Comparison of ENCODE assay signal across 8 mouse cellular contexts in genomic region chr7:131542115-131542871, GRCm38 (mm10). TPM values are rescaled to one million over a fixed set of nuclear protein-coding genes. Genes with fewer than 3 reads are reported as not detected.
DNase-seq lines count a peak whose midpoint lies in the region; ATAC-seq lines count a peak whose summit lies in the region.

Gene Hmx3 (plus strand): TSS chr7:131542867.

- no peak within 1 kb of the TSS for H3K27ac ChIP-seq in forebrain, embryonic 15.5 days (replicated peaks)
- no peak within 1 kb of the TSS for H3K27ac ChIP-seq in limb, embryonic 12.5 days

- under 1% methylated on average over 56 of the region's 65 CpGs for WGBS in forebrain, embryonic 15.5 days
- under 1% methylated on average over 51 of the region's 65 CpGs for WGBS in limb, embryonic 12.5 days

- H3K36me3 ChIP-seq in forebrain, embryonic 15.5 days: no peaks in the 10 kb centered on the region
- H3K36me3 ChIP-seq in limb, embryonic 12.5 days: no peaks in the 10 kb centered on the region

- peak within 1 kb of the TSS; percentile 44 for H3K4me2 ChIP-seq in forebrain, embryonic 15.5 days (replicated peaks)
- H3K4me2 ChIP-seq in limb, embryonic 12.5 days: peak within 1 kb of the TSS; percentile 73

- H3K4me1 ChIP-seq in forebrain, embryonic 15.5 days: peaks cover 29% of the 10 kb centered on the region
- peaks cover 31% of the 10 kb centered on the region for H3K4me1 ChIP-seq in limb, embryonic 12.5 days (replicated peaks)

- peak; percentile 62 for DNase-seq in testis, postnatal 14 days (ENCODE audit: low spot score)
- no peak for DNase-seq in testis, postnatal 10 days (ENCODE audit: low spot score)
- DNase-seq in retina, embryonic 14.5 days (ENCODE audit: low spot score): peak; percentile 72
- DNase-seq in spleen, adult 18-20 months: no peak
- DNase-seq in left cerebral cortex, adult 11 months (ENCODE audit: low spot score): no peak
- DNase-seq in right cerebral cortex, postnatal 36 days (ENCODE audit: low spot score in 2 of 2): no peak

- no peaks in the 10 kb centered on the region for H3K9me3 ChIP-seq in forebrain, embryonic 15.5 days
- no peaks in the 10 kb centered on the region for H3K9me3 ChIP-seq in limb, embryonic 12.5 days

- no peak within 1 kb of the TSS for H3K9ac ChIP-seq in forebrain, embryonic 15.5 days (replicated peaks)
- H3K9ac ChIP-seq in limb, embryonic 12.5 days (replicated peaks): peak within 1 kb of the TSS; percentile 47

- ATAC-seq in forebrain, embryonic 15.5 days (replicated peaks): peak; percentile 68
- peak; percentile 52; the same call in 1 of the 2 replicates for ATAC-seq in limb, embryonic 12.5 days (ENCODE audit: insufficient number of reproducible peaks, insufficient read depth, low FRiP score, low TSS enrichment, low read depth)

- peak within 1 kb of the TSS; percentile 29 for H3K4me3 ChIP-seq in forebrain, embryonic 15.5 days
- H3K4me3 ChIP-seq in limb, embryonic 12.5 days (replicated peaks): peak within 1 kb of the TSS; percentile 42

- H3K27me3 ChIP-seq in forebrain, embryonic 15.5 days: peaks cover 98% of the 10 kb centered on the region
- peaks cover 96% of the 10 kb centered on the region for H3K27me3 ChIP-seq in limb, embryonic 12.5 days

RNA-seq across cellular contexts. Expression of gene Hmx3, which starts in this region (rescaled TPM):
- 0.20 and 0.92 TPM in 2 replicates for polyA plus RNA-seq in forebrain, embryonic 15.5 days (2015; fragmentation: Nextera tagmentation; extraction: Ambion mirVana)
- not detected in 2 replicates for polyA plus RNA-seq in limb, embryonic 12.5 days (2016; fragmentation: Nextera tagmentation; extraction: Ambion mirVana)

Comparison
In these comparisons a context has a peak if more than half of its experiments do, and no peak if none do; other contexts are left out.
1. DNase-seq: peak in testis, postnatal 14 days (single experiment) and retina, embryonic 14.5 days (single experiment); none in testis, postnatal 10 days (single experiment), spleen, adult 18-20 months (0 of 2), left cerebral cortex, adult 11 months (single experiment) and right cerebral cortex, postnatal 36 days (0 of 2).
2. Peak in ATAC-seq, H3K4me3 ChIP-seq and H3K4me2 ChIP-seq in forebrain, embryonic 15.5 days; RNA of the gene not detected or under 1 TPM.
3. Peak in ATAC-seq, H3K4me3 ChIP-seq, H3K9ac ChIP-seq and H3K4me2 ChIP-seq in limb, embryonic 12.5 days; RNA of the gene not detected or under 1 TPM.